Mouse (Mus musculus): Measurements from ENCODE around the gene Nmnat3. TPM values are rescaled to one million over a fixed set of nuclear protein-coding genes. Genes with fewer than 3 reads are reported as not detected.

Nmnat3 gene
- polyA plus RNA-seq, 1 experiment from 2014 or later, result 0.87 TPM

DNA sequence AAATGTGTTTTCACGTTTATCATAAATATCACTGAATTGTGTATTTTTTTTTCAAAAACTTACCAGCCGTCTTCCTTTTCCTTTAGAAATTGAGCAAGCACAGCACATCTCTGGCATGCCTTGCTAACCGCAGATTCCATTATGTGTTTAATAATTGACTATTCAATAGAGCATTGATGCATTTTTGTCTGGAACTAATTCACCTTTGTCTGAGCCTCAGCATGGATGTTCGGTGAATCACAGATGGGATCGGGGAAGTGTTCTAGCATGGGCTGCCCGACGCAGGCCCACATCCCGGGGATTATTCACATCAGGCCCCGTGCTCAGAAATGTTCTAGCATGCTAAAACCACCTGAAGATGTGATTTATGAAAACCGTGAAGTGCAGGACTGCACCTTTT lies 12.2 kb upstream of the Nmnat3 start:
- no peak overlapping the region for H3K27ac ChIP-seq (replicated peaks; ENCODE audit: low read depth, low read length)
- H3K36me3 ChIP-seq (ENCODE audit: control insufficient read depth, insufficient read depth, low read length), result no peaks in the 10 kb centered on the region
- no peaks in the 10 kb centered on the region for H3K4me1 ChIP-seq (ENCODE audit: control insufficient read depth, insufficient read depth, low read length)
- H3K4me3 ChIP-seq (replicated peaks; ENCODE audit: low read depth, low read length), result no peak overlapping the region
- no peak overlapping the region for H3K9ac ChIP-seq (replicated peaks; ENCODE audit: low read length)
- ATAC-seq (ENCODE audit: low FRiP score, low TSS enrichment) (no peak), DNase-seq (peak; percentile 37)
- H3K9me3 ChIP-seq (ENCODE audit: control insufficient read depth, low read length), result no peaks in the 10 kb centered on the region
- peaks cover 6% of the 10 kb centered on the region for H3K27me3 ChIP-seq (ENCODE audit: control insufficient read depth, insufficient read depth, low read length)
- H3K4me2 ChIP-seq (ENCODE audit: low read length), result no peak overlapping the region
- 19% methylated on average over 10 of the region's 10 CpGs for WGBS

DNA sequence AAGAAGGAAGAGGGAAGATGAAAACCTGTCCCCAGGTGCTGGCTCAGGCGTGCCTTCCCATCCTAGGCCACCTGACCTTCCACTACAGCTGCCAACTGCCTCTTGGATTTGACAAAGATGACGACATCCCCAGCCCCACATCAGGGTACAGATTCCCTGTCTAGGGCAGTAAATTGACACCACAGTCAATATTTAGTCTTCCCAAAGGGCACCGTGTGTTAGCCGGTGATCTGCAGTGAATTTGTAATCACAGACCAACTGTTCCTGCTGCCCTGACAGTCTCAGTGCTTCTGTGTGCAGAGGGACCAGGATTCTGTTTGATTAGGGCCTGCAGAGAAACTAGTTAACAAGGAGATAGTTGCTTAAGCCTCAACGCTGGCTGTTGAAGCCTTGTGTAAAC lies 7.1 kb upstream of the Nmnat3 start:
- Histone ChIP-seq H3K4me2 (ENCODE audit: low read length) (no peak overlapping the region), H3K36me3 (ENCODE audit: control insufficient read depth, insufficient read depth, low read length) (no peaks in the 10 kb centered on the region), H3K9me3 (ENCODE audit: control insufficient read depth, low read length) (no peaks in the 10 kb centered on the region), H3K27me3 (ENCODE audit: control insufficient read depth, insufficient read depth, low read length) (peaks cover 4% of the 10 kb centered on the region), H3K27ac (replicated peaks; ENCODE audit: low read depth, low read length) (no peak overlapping the region), H3K4me1 (ENCODE audit: control insufficient read depth, insufficient read depth, low read length) (no peaks in the 10 kb centered on the region), H3K9ac (replicated peaks; ENCODE audit: low read length) (no peak overlapping the region), H3K4me3 (replicated peaks; ENCODE audit: low read depth, low read length) (no peak overlapping the region)
- WGBS, result 66% methylated on average over 5 of the region's 5 CpGs
- ATAC-seq (ENCODE audit: low FRiP score, low TSS enrichment), result no peak
- no peak for DNase-seq

DNA sequence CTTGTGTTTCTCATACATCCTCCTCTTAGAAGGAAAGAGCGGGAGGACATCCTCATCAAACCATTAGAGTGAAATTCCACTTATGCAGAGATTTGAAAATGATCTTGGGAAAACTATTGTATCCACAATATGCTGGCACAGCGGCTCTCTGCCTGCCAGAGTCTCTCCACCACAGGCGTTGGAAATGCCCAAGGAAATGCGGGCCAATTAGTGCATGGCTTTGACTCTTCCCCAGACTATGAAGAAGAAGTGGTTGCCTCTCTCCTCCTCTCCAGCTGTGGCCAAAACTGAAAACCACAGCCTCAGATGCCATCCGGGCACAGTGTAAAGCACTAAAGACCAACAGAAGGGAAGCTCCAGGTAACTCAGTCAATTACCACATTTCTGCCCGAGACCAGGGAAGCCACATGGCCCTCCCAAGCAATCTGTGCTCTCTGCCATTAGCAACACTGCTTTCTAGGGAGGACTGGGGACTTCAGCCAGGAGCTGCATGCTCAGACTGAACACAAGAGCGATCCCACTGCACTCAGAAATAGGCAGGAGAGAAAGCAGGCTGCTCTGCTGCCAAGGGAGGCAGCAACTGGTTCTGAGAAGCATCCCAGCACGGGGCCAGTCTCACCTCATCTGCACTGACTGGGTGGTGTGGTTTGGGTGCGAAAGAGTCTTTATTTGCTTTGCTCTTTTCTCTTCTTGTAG lies 1.5 kb upstream of the Nmnat3 start:
- H3K4me1 ChIP-seq (ENCODE audit: control insufficient read depth, insufficient read depth, low read length), result no peaks in the 10 kb centered on the region
- no peak overlapping the region for H3K4me2 ChIP-seq (ENCODE audit: low read length)
- no peak overlapping the region for H3K9ac ChIP-seq (replicated peaks; ENCODE audit: low read length)
- no peaks in the 10 kb centered on the region for H3K27me3 ChIP-seq (ENCODE audit: control insufficient read depth, insufficient read depth, low read length)
- no peaks in the 10 kb centered on the region for H3K36me3 ChIP-seq (ENCODE audit: control insufficient read depth, insufficient read depth, low read length)
- H3K27ac ChIP-seq (replicated peaks; ENCODE audit: low read depth, low read length), result no peak overlapping the region
- H3K9me3 ChIP-seq (ENCODE audit: control insufficient read depth, low read length), result no peaks in the 10 kb centered on the region
- DNase-seq (no peak), ATAC-seq (ENCODE audit: low FRiP score, low TSS enrichment) (no peak)
- no peak overlapping the region for H3K4me3 ChIP-seq (replicated peaks; ENCODE audit: low read depth, low read length)
- 84% methylated on average over 9 of the region's 9 CpGs for WGBS

DNA sequence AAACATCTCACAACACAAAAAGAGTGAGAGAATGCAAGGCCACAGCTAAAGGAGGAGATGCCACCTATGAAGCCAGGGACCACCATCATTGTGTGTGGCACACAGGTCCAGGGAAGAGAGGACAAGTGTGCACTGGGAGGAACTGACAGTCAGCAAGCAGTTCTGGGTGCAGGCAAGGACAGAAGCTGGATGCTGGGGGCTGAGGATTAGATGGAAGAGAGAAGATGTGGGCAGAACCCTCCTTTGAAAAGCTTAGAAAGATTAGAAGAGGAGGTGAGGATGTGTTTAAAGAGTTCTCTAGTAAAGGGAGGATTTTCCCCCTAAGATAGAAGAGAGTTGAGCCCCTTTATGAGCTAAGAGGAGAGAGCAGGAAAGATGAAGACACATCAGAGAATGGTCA lies 2.4 kb downstream of the Nmnat3 start:
- Histone ChIP-seq H3K4me2 (ENCODE audit: low read length) (no peak overlapping the region), H3K4me3 (replicated peaks; ENCODE audit: low read depth, low read length) (no peak overlapping the region), H3K27me3 (ENCODE audit: control insufficient read depth, insufficient read depth, low read length) (no peaks in the 10 kb centered on the region), H3K4me1 (ENCODE audit: control insufficient read depth, insufficient read depth, low read length) (no peaks in the 10 kb centered on the region), H3K36me3 (ENCODE audit: control insufficient read depth, insufficient read depth, low read length) (no peaks in the 10 kb centered on the region), H3K9ac (replicated peaks; ENCODE audit: low read length) (no peak overlapping the region), H3K9me3 (ENCODE audit: control insufficient read depth, low read length) (no peaks in the 10 kb centered on the region), H3K27ac (replicated peaks; ENCODE audit: low read depth, low read length) (no peak overlapping the region)
- ATAC-seq (ENCODE audit: low FRiP score, low TSS enrichment) (no peak), DNase-seq (no peak)

DNA sequence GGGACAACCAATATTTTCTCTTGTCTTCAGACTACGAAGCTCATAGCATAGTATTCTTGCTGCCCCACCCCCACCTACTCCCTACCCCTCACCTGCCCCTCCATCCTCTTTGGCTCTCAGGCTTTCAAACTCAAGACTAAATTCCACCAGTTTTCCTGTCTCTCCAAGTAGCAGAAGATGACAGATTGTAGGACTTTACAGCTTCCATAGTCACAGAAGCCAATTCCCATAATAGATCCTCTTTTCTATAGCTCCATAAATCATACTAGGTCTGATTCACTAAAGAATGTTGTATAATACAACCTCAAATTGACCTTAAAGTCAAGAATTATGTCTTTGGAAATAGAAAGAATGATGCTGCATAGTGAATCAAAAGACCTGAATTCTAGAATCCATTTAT lies 3.4 kb downstream of the Nmnat3 start:
- no peaks in the 10 kb centered on the region for H3K36me3 ChIP-seq (ENCODE audit: control insufficient read depth, insufficient read depth, low read length)
- no peak for ATAC-seq (ENCODE audit: low FRiP score, low TSS enrichment)
- H3K27ac ChIP-seq (replicated peaks; ENCODE audit: low read depth, low read length), result no peak overlapping the region
- no peaks in the 10 kb centered on the region for H3K9me3 ChIP-seq (ENCODE audit: control insufficient read depth, low read length)
- no peak for DNase-seq
- H3K4me3 ChIP-seq (replicated peaks; ENCODE audit: low read depth, low read length), result no peak overlapping the region
- no peak overlapping the region for H3K4me2 ChIP-seq (ENCODE audit: low read length)
- no peak overlapping the region for H3K9ac ChIP-seq (replicated peaks; ENCODE audit: low read length)
- H3K4me1 ChIP-seq (ENCODE audit: control insufficient read depth, insufficient read depth, low read length), result no peaks in the 10 kb centered on the region
- H3K27me3 ChIP-seq (ENCODE audit: control insufficient read depth, insufficient read depth, low read length), result no peaks in the 10 kb centered on the region
- 95% methylated on average over 1 of the region's 1 CpGs for WGBS

DNA sequence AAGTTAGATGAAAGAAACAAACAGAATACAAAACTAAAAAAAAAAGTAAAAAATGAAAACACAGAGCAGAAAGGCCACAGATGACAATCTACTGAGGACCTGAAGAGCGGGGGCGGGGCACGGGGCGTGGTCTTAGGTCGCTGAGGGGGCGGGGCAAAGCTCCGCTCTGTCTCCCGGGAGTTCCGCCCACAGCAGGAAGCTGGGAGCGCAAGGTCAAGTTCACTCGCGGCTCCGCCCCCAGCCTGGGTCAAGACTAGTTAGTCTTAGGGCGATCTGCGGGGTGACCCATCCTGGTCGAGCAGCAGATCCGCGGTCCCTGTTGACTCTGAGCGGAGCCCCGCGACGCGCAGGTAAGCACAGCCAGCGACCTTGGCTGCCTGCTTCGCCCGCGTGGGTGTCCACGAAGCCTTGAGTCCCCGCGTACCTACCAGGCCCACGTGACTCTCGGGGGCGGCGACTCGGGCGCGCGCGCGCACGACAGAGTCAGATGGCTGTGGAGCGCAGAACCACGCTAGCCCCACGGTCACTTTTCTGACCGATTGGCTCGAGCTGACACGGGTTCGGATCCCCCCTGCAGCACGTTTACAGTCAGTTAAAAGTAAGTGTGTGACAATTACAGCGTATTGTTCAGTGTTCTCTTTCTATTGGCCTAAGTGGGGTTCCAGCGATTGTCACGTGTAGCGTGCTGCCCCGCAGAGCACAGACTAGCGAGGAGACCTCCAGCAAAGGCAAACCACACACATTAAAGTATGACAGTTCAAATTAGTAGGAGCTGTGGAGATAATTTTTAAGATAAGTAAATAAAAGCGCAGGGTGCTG lies 9.4 kb downstream of the Nmnat3 start:
- H3K27ac ChIP-seq (replicated peaks; ENCODE audit: low read depth, low read length), result no peak overlapping the region
- H3K27me3 ChIP-seq (ENCODE audit: control insufficient read depth, insufficient read depth, low read length), result peaks cover 3% of the 10 kb centered on the region

DNA sequence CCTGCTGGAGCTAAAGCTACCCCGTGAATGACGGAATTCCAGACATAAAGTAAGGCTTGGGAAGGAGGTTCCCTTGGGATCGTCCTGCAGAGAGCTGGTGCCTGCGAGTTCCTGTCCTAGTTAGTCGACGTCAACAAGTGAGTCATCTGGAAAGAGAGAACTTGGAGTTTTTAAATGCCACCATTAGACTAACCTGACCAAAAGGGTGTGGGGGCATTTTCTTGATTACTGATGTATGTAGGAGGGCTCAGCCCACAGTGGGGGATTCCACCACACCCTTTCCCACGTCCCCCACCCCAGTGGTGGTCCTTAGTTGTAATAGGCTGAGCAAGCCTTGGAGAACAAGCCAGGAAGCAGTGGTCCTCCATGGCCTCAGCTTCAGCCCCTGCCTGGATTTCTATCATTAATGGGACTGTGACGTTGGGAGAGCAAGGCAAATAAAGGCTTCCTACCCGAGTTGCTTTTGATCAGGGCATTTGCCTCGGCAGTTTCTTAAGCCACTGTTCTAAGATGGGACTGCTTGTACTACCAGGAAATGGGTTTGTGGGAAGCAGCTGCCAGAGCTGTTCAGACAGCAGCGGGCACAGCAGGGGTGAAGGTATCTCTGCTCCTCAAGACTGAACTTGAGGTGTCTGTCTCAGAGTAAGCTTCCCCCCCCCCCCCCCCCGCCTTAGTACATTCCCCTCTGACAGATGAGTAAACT lies 10.2 kb downstream of the Nmnat3 start:
- WGBS, result 16% methylated on average over 12 of the region's 12 CpGs
- Histone ChIP-seq H3K27ac (replicated peaks; ENCODE audit: low read depth, low read length) (no peak overlapping the region), H3K9ac (replicated peaks; ENCODE audit: low read length) (0 out of 2 replicates have a peak overlapping the region, but pooled peaks have one; percentile 43), H3K9me3 (ENCODE audit: control insufficient read depth, low read length) (no peaks in the 10 kb centered on the region), H3K4me1 (ENCODE audit: control insufficient read depth, insufficient read depth, low read length) (peaks cover 13% of the 10 kb centered on the region), H3K36me3 (ENCODE audit: control insufficient read depth, insufficient read depth, low read length) (no peaks in the 10 kb centered on the region), H3K27me3 (ENCODE audit: control insufficient read depth, insufficient read depth, low read length) (peaks cover 3% of the 10 kb centered on the region), H3K4me3 (replicated peaks; ENCODE audit: low read depth, low read length) (peak overlapping the region; percentile 44), H3K4me2 (ENCODE audit: low read length) (peak overlapping the region; percentile 65)
- peak; percentile 47 for DNase-seq
- ATAC-seq (ENCODE audit: low FRiP score, low TSS enrichment), result peak; percentile 25; the same call in 1 of the 2 replicates

More for the DNA sequence above, 9.4 kb downstream of the Nmnat3 start:
- DNase-seq, result peak; percentile 83
- H3K9ac ChIP-seq (replicated peaks; ENCODE audit: low read length), result peak overlapping the region; percentile 43; the same call in 1 of the 2 replicates
- H3K4me3 ChIP-seq (replicated peaks; ENCODE audit: low read depth, low read length), result peak overlapping the region; percentile 44
- 1% methylated on average over 56 of the region's 56 CpGs for WGBS
- peak; percentile 84 for ATAC-seq (ENCODE audit: low FRiP score, low TSS enrichment)
- H3K4me2 ChIP-seq (ENCODE audit: low read length), result peak overlapping the region; percentile 65
- no peaks in the 10 kb centered on the region for H3K9me3 ChIP-seq (ENCODE audit: control insufficient read depth, low read length)
- H3K36me3 ChIP-seq (ENCODE audit: control insufficient read depth, insufficient read depth, low read length), result no peaks in the 10 kb centered on the region
- H3K4me1 ChIP-seq (ENCODE audit: control insufficient read depth, insufficient read depth, low read length), result peaks cover 13% of the 10 kb centered on the region

DNA sequence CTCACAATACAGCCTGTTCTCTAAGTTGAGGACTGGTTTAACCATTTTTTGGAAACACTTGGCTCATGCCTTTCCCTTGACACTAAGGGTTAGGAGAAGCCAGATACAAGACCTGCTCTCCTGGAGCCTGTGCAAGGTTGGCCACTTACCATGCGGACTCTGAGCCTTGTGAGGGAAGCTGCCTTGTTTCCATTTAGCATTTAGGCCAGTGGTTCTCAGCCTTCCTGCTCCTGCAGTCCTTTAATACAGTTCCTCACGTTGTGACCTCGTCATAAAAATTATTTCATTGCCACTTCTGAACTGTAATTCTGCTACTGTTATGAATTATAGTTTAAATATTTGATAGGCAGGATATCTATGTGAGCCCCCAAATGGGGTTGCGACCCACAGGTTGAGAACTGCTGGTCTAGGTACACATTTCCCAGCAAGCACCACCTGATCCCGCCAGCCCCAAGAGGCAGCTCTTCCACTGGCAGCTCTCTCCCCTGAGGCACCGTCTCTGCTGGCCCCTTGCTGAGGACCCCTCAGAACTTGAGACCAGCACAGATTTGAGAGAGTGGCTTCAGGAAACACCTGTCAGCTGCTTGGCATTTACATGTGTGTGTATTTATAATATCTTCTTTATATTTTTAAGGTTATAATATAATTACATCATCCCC lies 10.8 kb downstream of the Nmnat3 start:
- Histone ChIP-seq H3K9me3 (ENCODE audit: control insufficient read depth, low read length) (no peaks in the 10 kb centered on the region), H3K36me3 (ENCODE audit: control insufficient read depth, insufficient read depth, low read length) (no peaks in the 10 kb centered on the region), H3K4me1 (ENCODE audit: control insufficient read depth, insufficient read depth, low read length) (peaks cover 13% of the 10 kb centered on the region), H3K4me2 (ENCODE audit: low read length) (no peak overlapping the region), H3K27ac (replicated peaks; ENCODE audit: low read depth, low read length) (no peak overlapping the region), H3K9ac (replicated peaks; ENCODE audit: low read length) (no peak overlapping the region), H3K27me3 (ENCODE audit: control insufficient read depth, insufficient read depth, low read length) (peaks cover 3% of the 10 kb centered on the region), H3K4me3 (replicated peaks; ENCODE audit: low read depth, low read length) (no peak overlapping the region)
- WGBS, result 76% methylated on average over 6 of the region's 6 CpGs
- DNase-seq (no peak), ATAC-seq (ENCODE audit: low FRiP score, low TSS enrichment) (no peak)

Data from midbrain, embryonic 14.5 days (tissue).